In genomic region chrX:143996716-143997115, GRCm38 (mm10) we compare ENCODE assay signal across 9 mouse cellular contexts.
DNase-seq lines count a peak whose midpoint lies in the region; ATAC-seq lines count a peak whose summit lies in the region.
"Had no signal": no experiment of that assay in that cellular context is flagged by ENCODE, and none has a peak within 500 bp of the region (broad histone marks: within the 10 kb centered on the region; RNA-seq: fewer than 3 reads in every experiment).

No protein-coding gene starts in this region.

- peak; percentile 44 for DNase-seq in testis, postnatal 10 days (ENCODE audit: low spot score)
- DNase-seq in testis, postnatal 14 days (ENCODE audit: low spot score): no peak
- peak; percentile 50 for DNase-seq in embryo, embryonic 11 days
- DNase-seq in layer of hippocampus, adult 11-12 months (ENCODE audit: low spot score): peak; percentile 37
- peak; percentile 78 for DNase-seq in midbrain, embryonic 14.5 days
- DNase-seq in spleen, postnatal 14 days (ENCODE audit: low spot score in 2 of 2): no peak
- DNase-seq in thymus, adult 18-20 months: no peak

- H3K9ac ChIP-seq in heart, embryonic 16.5 days (ENCODE audit: low read length): no peak overlapping the region
- H3K9ac ChIP-seq in midbrain, embryonic 14.5 days (replicated peaks; ENCODE audit: low read length): no peak overlapping the region
- H3K9ac ChIP-seq: lung, embryonic 15.5 days had no signal

- H3K4me2 ChIP-seq in heart, embryonic 16.5 days (ENCODE audit: low read depth, low read length): peak overlapping the region; percentile 31; the same call in 1 of the 2 replicates
- peak overlapping the region; percentile 25; the same call in 1 of the 2 replicates for H3K4me2 ChIP-seq in midbrain, embryonic 14.5 days (ENCODE audit: low read length)
- H3K4me2 ChIP-seq: lung, embryonic 15.5 days had no signal

- H3K4me3 ChIP-seq in heart, embryonic 16.5 days (ENCODE audit: low read length): no peak overlapping the region
- H3K4me3 ChIP-seq in midbrain, embryonic 14.5 days (replicated peaks; ENCODE audit: low read depth, low read length): no peak overlapping the region
- H3K4me3 ChIP-seq: lung, embryonic 15.5 days had no signal

- 18% methylated on average over 4 of the region's 4 CpGs for WGBS in heart, embryonic 16.5 days
- 30% methylated on average over 4 of the region's 4 CpGs for WGBS in midbrain, embryonic 14.5 days

- no peak for ATAC-seq in heart, embryonic 16.5 days (replicated peaks; ENCODE audit: extremely low read depth, insufficient read depth, low FRiP score)
- no peak for ATAC-seq in midbrain, embryonic 14.5 days (ENCODE audit: low FRiP score, low TSS enrichment)

- H3K4me1 ChIP-seq in heart, embryonic 16.5 days (ENCODE audit: control insufficient read depth, insufficient read depth, low read length): no peaks in the 10 kb centered on the region
- no peaks in the 10 kb centered on the region for H3K4me1 ChIP-seq in midbrain, embryonic 14.5 days (ENCODE audit: control insufficient read depth, insufficient read depth, low read length)
- H3K4me1 ChIP-seq: lung, embryonic 15.5 days had no signal

- no peaks in the 10 kb centered on the region for H3K27me3 ChIP-seq in heart, embryonic 16.5 days (ENCODE audit: control insufficient read depth, insufficient read depth, low read length)
- no peaks in the 10 kb centered on the region for H3K27me3 ChIP-seq in midbrain, embryonic 14.5 days (ENCODE audit: control insufficient read depth, insufficient read depth, low read length)
- H3K27me3 ChIP-seq: lung, embryonic 15.5 days had no signal

- no peak overlapping the region for H3K27ac ChIP-seq in heart, embryonic 16.5 days (ENCODE audit: low read length)
- no peak overlapping the region for H3K27ac ChIP-seq in midbrain, embryonic 14.5 days (replicated peaks; ENCODE audit: low read depth, low read length)
- H3K27ac ChIP-seq: lung, embryonic 15.5 days had no signal

- no peaks in the 10 kb centered on the region for H3K9me3 ChIP-seq in heart, embryonic 16.5 days (replicated peaks; ENCODE audit: control insufficient read depth, low read length)
- H3K9me3 ChIP-seq in midbrain, embryonic 14.5 days (ENCODE audit: control insufficient read depth, low read length): no peaks in the 10 kb centered on the region
- H3K9me3 ChIP-seq: lung, embryonic 15.5 days had no signal

- no peaks in the 10 kb centered on the region for H3K36me3 ChIP-seq in heart, embryonic 16.5 days (ENCODE audit: control insufficient read depth, insufficient read depth)
- H3K36me3 ChIP-seq in midbrain, embryonic 14.5 days (ENCODE audit: control insufficient read depth, insufficient read depth, low read length): no peaks in the 10 kb centered on the region
- H3K36me3 ChIP-seq: lung, embryonic 15.5 days had no signal

Comparison
In these comparisons a context has a peak if more than half of its experiments do, and no peak if none do; other contexts are left out.
1. DNase-seq: peak in testis, postnatal 10 days (single experiment), embryo, embryonic 11 days (single experiment), layer of hippocampus, adult 11-12 months (single experiment) and midbrain, embryonic 14.5 days (single experiment); none in testis, postnatal 14 days (single experiment), spleen, postnatal 14 days (0 of 2) and thymus, adult 18-20 months (0 of 2).